Comparison of ENCODE assay signal across 16 mouse cellular contexts in genomic region chr6:95017484-95017883, GRCm38 (mm10).
DNase-seq lines count a peak whose midpoint lies in the region; ATAC-seq and TF ChIP-seq lines count a peak whose summit lies in the region.
"Had no signal": no experiment of that assay in that cellular context is flagged by ENCODE, and none has a peak within 500 bp of the region (broad histone marks: within the 10 kb centered on the region; RNA-seq: fewer than 3 reads in every experiment).

No protein-coding gene starts in this region.

- H3K27me3 ChIP-seq in embryonic facial prominence, embryonic 14.5 days (replicated peaks; ENCODE audit: control insufficient read depth, insufficient read depth, low read length), result no peaks in the 10 kb centered on the region
- no peaks in the 10 kb centered on the region for H3K27me3 ChIP-seq in embryonic facial prominence, embryonic 10.5 days (replicated peaks; ENCODE audit: low read depth, poor library complexity, severe bottlenecking)
- H3K27me3 ChIP-seq in megakaryocyte, embryonic 14.5 days (replicated peaks), result no peaks in the 10 kb centered on the region
- no peaks in the 10 kb centered on the region for H3K27me3 ChIP-seq in limb, embryonic 11.5 days (ENCODE audit: control insufficient read depth, insufficient read depth, low read length)
- no peaks in the 10 kb centered on the region for H3K27me3 ChIP-seq in stomach, postnatal 0 days (ENCODE audit: control insufficient read depth, insufficient read depth, low read length)
- H3K27me3 ChIP-seq: kidney, embryonic 15.5 days; neural tube, embryonic 13.5 days had no signal

- DNase-seq in embryonic facial prominence, embryonic 14.5 days (ENCODE audit: low spot score), result peak; percentile 25
- DNase-seq in embryonic facial prominence, embryonic 10.5 days (ENCODE audit: low spot score), result no peak
- peak; percentile 25 for DNase-seq in brain, adult 2 months (ENCODE audit: low read depth, low spot score)
- peak; percentile 43 for DNase-seq in limb, embryonic 11.5 days (ENCODE audit: low spot score)
- no peak for DNase-seq in adrenal gland, adult 18-20 months (ENCODE audit: low spot score in 2 of 2)
- no peak for DNase-seq in stomach, postnatal 0 days (ENCODE audit: low spot score)
- DNase-seq: cerebellum, postnatal 10 days; gastrocnemius, postnatal 25 days; layer of hippocampus, postnatal 36 days; lung, adult 2 months; lung, postnatal 4 days; thymus, postnatal 4 days had no signal

- H3K4me3 ChIP-seq in embryonic facial prominence, embryonic 14.5 days (ENCODE audit: low read depth, low read length), result no peak overlapping the region
- H3K4me3 ChIP-seq in embryonic facial prominence, embryonic 10.5 days, result no peak overlapping the region
- peak overlapping the region; percentile 84 for H3K4me3 ChIP-seq in megakaryocyte, embryonic 14.5 days (replicated peaks)
- no peak overlapping the region for H3K4me3 ChIP-seq in limb, embryonic 11.5 days (ENCODE audit: low read depth, low read length)
- H3K4me3 ChIP-seq in stomach, postnatal 0 days (ENCODE audit: low read depth, low read length), result no peak overlapping the region
- H3K4me3 ChIP-seq: kidney, embryonic 15.5 days; neural tube, embryonic 13.5 days had no signal

- no peak for ATAC-seq in embryonic facial prominence, embryonic 14.5 days (ENCODE audit: low read depth)
- no peak for ATAC-seq in megakaryocyte, adult 5-6 weeks (ENCODE audit: poor library complexity, severe bottlenecking)
- no peak for ATAC-seq in limb, embryonic 11.5 days (ENCODE audit: insufficient number of reproducible peaks, low FRiP score, low TSS enrichment, low read depth)
- ATAC-seq in stomach, postnatal 0 days (ENCODE audit: low FRiP score, low TSS enrichment), result no peak

- H3K4me1 ChIP-seq in embryonic facial prominence, embryonic 14.5 days (ENCODE audit: control insufficient read depth, insufficient read depth, low read length), result peaks cover 6% of the 10 kb centered on the region; the same call in 1 of the 2 replicates
- peaks cover 16% of the 10 kb centered on the region for H3K4me1 ChIP-seq in embryonic facial prominence, embryonic 10.5 days
- no peaks in the 10 kb centered on the region for H3K4me1 ChIP-seq in megakaryocyte, embryonic 14.5 days
- no peaks in the 10 kb centered on the region for H3K4me1 ChIP-seq in limb, embryonic 11.5 days (ENCODE audit: control insufficient read depth, insufficient read depth, low read length)
- no peaks in the 10 kb centered on the region for H3K4me1 ChIP-seq in stomach, postnatal 0 days (replicated peaks; ENCODE audit: control insufficient read depth, insufficient read depth)
- H3K4me1 ChIP-seq: kidney, embryonic 15.5 days had no signal

- H3K9ac ChIP-seq in embryonic facial prominence, embryonic 14.5 days (ENCODE audit: low read depth, low read length), result no peak overlapping the region
- no peak overlapping the region for H3K9ac ChIP-seq in limb, embryonic 11.5 days (ENCODE audit: low read length)
- H3K9ac ChIP-seq in stomach, postnatal 0 days (ENCODE audit: low read length), result no peak overlapping the region
- H3K9ac ChIP-seq: kidney, embryonic 15.5 days; neural tube, embryonic 13.5 days had no signal

- no peak overlapping the region for H3K4me2 ChIP-seq in embryonic facial prominence, embryonic 14.5 days (ENCODE audit: low read depth, low read length)
- peak overlapping the region; percentile 13; the same call in 1 of the 2 replicates for H3K4me2 ChIP-seq in limb, embryonic 11.5 days (ENCODE audit: low read depth, severe bottlenecking)
- H3K4me2 ChIP-seq in stomach, postnatal 0 days (replicated peaks; ENCODE audit: low read depth), result no peak overlapping the region
- H3K4me2 ChIP-seq: kidney, embryonic 15.5 days; neural tube, embryonic 13.5 days had no signal

- H3K27ac ChIP-seq in embryonic facial prominence, embryonic 14.5 days (replicated peaks; ENCODE audit: low read depth, low read length), result no peak overlapping the region
- H3K27ac ChIP-seq in embryonic facial prominence, embryonic 10.5 days (replicated peaks), result no peak overlapping the region
- H3K27ac ChIP-seq in limb, embryonic 11.5 days (replicated peaks; ENCODE audit: low read depth, low read length), result no peak overlapping the region
- H3K27ac ChIP-seq in stomach, postnatal 0 days (replicated peaks), result no peak overlapping the region
- H3K27ac ChIP-seq: kidney, embryonic 15.5 days; neural tube, embryonic 13.5 days had no signal

- no peaks in the 10 kb centered on the region for H3K9me3 ChIP-seq in embryonic facial prominence, embryonic 14.5 days (ENCODE audit: control insufficient read depth, low read length)
- H3K9me3 ChIP-seq in embryonic facial prominence, embryonic 10.5 days, result no peaks in the 10 kb centered on the region
- H3K9me3 ChIP-seq in megakaryocyte, embryonic 14.5 days, result peaks cover 8% of the 10 kb centered on the region
- no peaks in the 10 kb centered on the region for H3K9me3 ChIP-seq in limb, embryonic 11.5 days (ENCODE audit: control insufficient read depth, low read length)
- H3K9me3 ChIP-seq in stomach, postnatal 0 days (ENCODE audit: control insufficient read depth, low read length), result no peaks in the 10 kb centered on the region
- H3K9me3 ChIP-seq: kidney, embryonic 15.5 days; neural tube, embryonic 13.5 days had no signal

- TF ChIP-seq CTCF in stomach, postnatal 0 days (IDR thresholded peaks at IDR 0.05; ENCODE audit: low read depth), result no peak

- no peak for TF ChIP-seq EP300 in stomach, postnatal 0 days (optimal IDR thresholded peaks at IDR 0.05)

- WGBS in embryonic facial prominence, embryonic 14.5 days, result 53% methylated on average over 3 of the region's 3 CpGs
- WGBS in embryonic facial prominence, embryonic 10.5 days, result 78% methylated on average over 3 of the region's 3 CpGs
- 27% methylated on average over 3 of the region's 3 CpGs for WGBS in limb, embryonic 11.5 days
- WGBS in stomach, postnatal 0 days, result 47% methylated on average over 3 of the region's 3 CpGs

- H3K36me3 ChIP-seq in embryonic facial prominence, embryonic 14.5 days (ENCODE audit: control insufficient read depth, insufficient read depth, low read length), result no peaks in the 10 kb centered on the region
- H3K36me3 ChIP-seq in embryonic facial prominence, embryonic 10.5 days (replicated peaks), result no peaks in the 10 kb centered on the region
- H3K36me3 ChIP-seq in megakaryocyte, embryonic 14.5 days (replicated peaks; ENCODE audit: low read length), result no peaks in the 10 kb centered on the region
- H3K36me3 ChIP-seq in limb, embryonic 11.5 days (ENCODE audit: control insufficient read depth, insufficient read depth, low read length), result no peaks in the 10 kb centered on the region
- H3K36me3 ChIP-seq in stomach, postnatal 0 days (ENCODE audit: control insufficient read depth, insufficient read depth, low read length), result no peaks in the 10 kb centered on the region
- H3K36me3 ChIP-seq: kidney, embryonic 15.5 days; neural tube, embryonic 13.5 days had no signal

Comparison
In these comparisons a context has a peak if more than half of its experiments do, and no peak if none do; other contexts are left out.
1. DNase-seq: peak in embryonic facial prominence, embryonic 14.5 days (single experiment), brain, adult 2 months (single experiment) and limb, embryonic 11.5 days (single experiment); none in embryonic facial prominence, embryonic 10.5 days (single experiment), adrenal gland, adult 18-20 months (0 of 2) and stomach, postnatal 0 days (single experiment).